Mouse (Mus musculus) thymus, adult 2 months (tissue): ENCODE measurements around the gene Pim1.

Experiments used
- CTCF ChIP-seq: fragments of 200-500 bp; IDR thresholded peaks from 2 replicates; pipeline ENCODE4 v1.5.1; 2012; ENCODE audit warnings: mild to moderate bottlenecking, control low read depth, low read length, moderate library complexity, borderline replicate concordance; ENCODE audit not compliant: control insufficient read depth, poor library complexity, insufficient read depth; ENCODE audit errors: extremely low read depth
- POLR2A ChIP-seq: fragments of 200-500 bp; IDR thresholded peaks from 2 replicates; pipeline ENCODE4 v1.6.1; 2012; ENCODE audit warnings: mild to moderate bottlenecking, low read length, control low read depth, moderate library complexity; ENCODE audit not compliant: control insufficient read depth, poor library complexity, insufficient read depth; ENCODE audit errors: extremely low read depth

DNA sequence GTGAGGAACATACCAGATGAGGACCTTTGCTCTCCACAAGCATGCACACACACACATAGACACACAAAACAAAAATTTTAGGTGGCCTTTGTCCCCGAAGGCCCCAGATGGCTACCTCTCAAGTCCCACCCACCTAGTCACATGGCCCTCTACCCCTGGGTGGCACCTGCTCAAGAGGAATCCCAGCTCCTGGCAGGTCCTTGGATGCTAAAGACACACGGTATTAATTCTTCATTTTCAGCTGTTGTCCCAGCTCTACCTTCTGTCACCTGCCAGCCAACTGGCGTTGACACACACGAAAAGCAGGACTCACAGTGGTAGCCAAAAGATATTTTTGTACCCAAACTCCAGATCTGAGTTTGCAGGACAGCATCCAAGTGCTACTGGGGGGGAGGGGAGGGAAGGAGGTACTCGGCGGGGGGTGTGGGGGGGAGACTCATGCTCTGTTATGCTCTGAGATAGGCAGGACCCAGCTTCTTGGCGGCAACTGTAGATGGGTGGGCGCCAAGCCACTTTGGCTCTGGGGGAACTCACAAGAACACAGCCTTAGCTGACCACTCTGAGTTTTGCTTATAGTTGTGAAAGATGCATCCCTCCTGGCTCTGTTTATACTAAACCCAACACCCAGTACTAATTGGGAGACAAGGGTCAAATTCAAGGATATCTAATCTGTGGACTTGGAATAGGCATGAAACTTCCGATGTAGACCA lies 35.0 kb upstream of the Pim1 start:
- TF ChIP-seq POLR2A: no peak
- TF ChIP-seq CTCF: no peak
